Mouse (Mus musculus) ES-E14 (cell line): Measurements from ENCODE around the gene Rab36. TPM values are rescaled to one million over a fixed set of nuclear protein-coding genes. Genes with fewer than 3 reads are reported as not detected.

Source experiments
- DNase-seq: peaks from one replicate; pipeline ENCODE4 v3.0.0-alpha.2; 2013; ENCODE audit warnings: low read depth, low spot score
- H3K27ac ChIP-seq: 2 replicates; pipeline ENCODE4 v1.5.1; 2012; ENCODE audit warnings: low read depth, mild to moderate bottlenecking, low read length, moderate library complexity, mixed read lengths; ENCODE audit not compliant: poor library complexity, insufficient read depth, severe bottlenecking
- H3K36me3 ChIP-seq: 2 replicates; pipeline ENCODE4 v1.6.1; 2012; ENCODE audit warnings: mild to moderate bottlenecking, low read length, moderate library complexity, mixed read lengths; ENCODE audit not compliant: control insufficient read depth, poor library complexity, insufficient read depth, severe bottlenecking
- H3K4me1 ChIP-seq, 2 experiments: fragments of 150-350 bp in 1 of 2; sonication (generic) in 1 of 2; 2 replicates each; pipeline ENCODE4 v1.6.1; 2012; ENCODE audit warnings: low read length in 2 of 2, mild to moderate bottlenecking in 1 of 2, mixed read lengths in 1 of 2; ENCODE audit not compliant: control insufficient read depth in 2 of 2, insufficient read depth in 2 of 2, poor library complexity in 1 of 2
- H3K4me3 ChIP-seq, 2 experiments: fragments of 150-350 bp in 1 of 2; sonication (generic) in 1 of 2; 2 replicates each; pipeline ENCODE4 v1.5.1; 2012; ENCODE audit warnings: low read length in 2 of 2, low read depth in 1 of 2, mild to moderate bottlenecking in 1 of 2, mixed read lengths in 1 of 2; ENCODE audit not compliant: insufficient read depth in 1 of 2, poor library complexity in 1 of 2, severe bottlenecking in 1 of 2
- H3K9ac ChIP-seq: 2 replicates; pipeline ENCODE4 v1.6.1; 2012; ENCODE audit warnings: low read depth, mild to moderate bottlenecking, low read length, mixed read lengths; ENCODE audit not compliant: poor library complexity, insufficient read depth, severe bottlenecking
- H3K9me3 ChIP-seq: fragments of 150-350 bp; sonication (generic); 2 replicates; pipeline ENCODE4 v1.6.1; 2012; ENCODE audit warnings: low read depth, mild to moderate bottlenecking, low read length; ENCODE audit not compliant: control insufficient read depth, insufficient read depth
- CHD2 ChIP-seq: IDR thresholded peaks from 2 replicates; pipeline ENCODE4 v1.6.1; 2014; ENCODE audit warnings: mild to moderate bottlenecking, low read depth, low read length, inconsistent platforms
- HCFC1 ChIP-seq: IDR thresholded peaks from 2 replicates; pipeline ENCODE4 v1.6.1; 2012; ENCODE audit warnings: low read length, inconsistent platforms, borderline replicate concordance; ENCODE audit not compliant: insufficient read depth
- MAFK ChIP-seq: IDR thresholded peaks from 2 replicates; pipeline ENCODE4 v1.6.1; 2014; ENCODE audit warnings: mild to moderate bottlenecking, low read depth, low read length, inconsistent platforms; ENCODE audit not compliant: insufficient read depth
- ZC3H11A ChIP-seq: IDR thresholded peaks from 2 replicates; pipeline ENCODE4 v1.6.1; 2012; ENCODE audit warnings: low read depth, mild to moderate bottlenecking, inconsistent platforms, low read length, borderline replicate concordance
- ZNF384 ChIP-seq: IDR thresholded peaks from 2 replicates; pipeline ENCODE4 v1.6.1; 2012; ENCODE audit warnings: low read depth, low read length, inconsistent platforms
- in situ Hi-C, 2 experiments: fragments of 600-800 bp; cut with MboI; formaldehyde crosslinking; loops; one replicate each; pipeline ENCODE4 v1.15.1; 2025; ENCODE audit warnings: low sequenced_read_pairs in 2 of 2, inconsistent platforms in 1 of 2; ENCODE audit not compliant: unreplicated experiment in 2 of 2
- total RNA-seq: library from RNA; depleted of rRNA; stranded (reverse); fragments of 300-350 nt; gene quantifications from 2 replicates; pipeline ENCODE4 v1.2.3, GENCODE M21; 2012

The Rab36 gene
- total RNA-seq, 1 experiment = 0.98 TPM

DNA sequence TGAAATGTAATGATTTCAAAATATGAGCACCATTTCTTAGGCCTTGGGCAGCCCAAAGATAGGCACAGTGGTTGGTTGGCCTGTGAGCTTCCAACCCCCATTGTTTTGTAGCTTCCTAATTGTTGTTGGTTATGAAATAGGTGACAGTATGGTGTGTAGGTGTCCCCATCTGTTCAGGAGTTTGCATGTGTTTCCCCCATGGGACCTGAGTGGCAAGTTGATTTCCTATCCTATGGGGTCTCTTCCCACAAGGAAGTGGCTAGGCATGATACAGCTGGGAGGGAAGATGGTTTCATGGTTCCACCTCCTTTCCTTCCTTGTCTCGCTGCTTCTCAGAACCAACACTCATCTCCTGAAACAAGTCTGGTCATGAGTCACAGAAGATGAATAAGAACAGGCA is 48.5 kb downstream of the Rab36 start:
- in situ Hi-C loops = no loop called here
- TF ChIP-seq ZNF384 (no peak), ZC3H11A (no peak), HCFC1 (no peak), CHD2 (no peak)
- H3K4me1 ChIP-seq = no peaks in the 10 kb centered on the region

DNA sequence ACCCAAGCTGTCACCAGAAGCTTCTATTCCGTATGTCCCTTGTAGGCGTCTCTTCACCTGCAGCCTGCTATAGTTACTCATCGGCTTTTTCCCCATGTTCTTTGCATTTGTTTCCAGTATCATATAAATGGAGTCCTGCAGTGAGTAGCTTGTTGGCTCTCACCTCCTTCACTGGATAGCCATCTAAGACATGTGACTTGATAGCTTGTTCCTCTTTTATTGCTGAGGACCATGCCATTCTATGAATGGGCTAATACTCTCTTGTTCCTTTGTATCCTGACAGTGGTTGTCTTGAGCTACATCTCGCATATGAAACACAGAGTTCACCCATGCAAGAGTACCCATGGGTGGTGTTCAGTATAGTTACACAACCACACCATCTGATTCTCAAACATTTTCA is 51.6 kb downstream of the Rab36 start:
- no peaks in the 10 kb centered on the region for H3K9me3 ChIP-seq
- no peak overlapping the region for H3K9ac ChIP-seq
- H3K27ac ChIP-seq = no peak overlapping the region
- in situ Hi-C loops = no loop called here
- no peak overlapping the region for H3K4me3 ChIP-seq
- TF ChIP-seq MAFK (no peak), HCFC1 (no peak), ZC3H11A (no peak), ZNF384 (no peak), CHD2 (no peak)
- H3K4me1 ChIP-seq = peaks cover 0 to 3% of the 10 kb centered on the region in 2 experiments; a peak in 2 of 4 replicates
- no peak for DNase-seq
- no peaks in the 10 kb centered on the region for H3K36me3 ChIP-seq

More for the DNA sequence above, 48.5 kb downstream of the Rab36 start:
- H3K9ac ChIP-seq = no peak overlapping the region
- H3K9me3 ChIP-seq = no peaks in the 10 kb centered on the region
- no peak for DNase-seq
- H3K36me3 ChIP-seq = no peaks in the 10 kb centered on the region
- no peak overlapping the region for H3K4me3 ChIP-seq
- H3K27ac ChIP-seq = no peak overlapping the region

DNA sequence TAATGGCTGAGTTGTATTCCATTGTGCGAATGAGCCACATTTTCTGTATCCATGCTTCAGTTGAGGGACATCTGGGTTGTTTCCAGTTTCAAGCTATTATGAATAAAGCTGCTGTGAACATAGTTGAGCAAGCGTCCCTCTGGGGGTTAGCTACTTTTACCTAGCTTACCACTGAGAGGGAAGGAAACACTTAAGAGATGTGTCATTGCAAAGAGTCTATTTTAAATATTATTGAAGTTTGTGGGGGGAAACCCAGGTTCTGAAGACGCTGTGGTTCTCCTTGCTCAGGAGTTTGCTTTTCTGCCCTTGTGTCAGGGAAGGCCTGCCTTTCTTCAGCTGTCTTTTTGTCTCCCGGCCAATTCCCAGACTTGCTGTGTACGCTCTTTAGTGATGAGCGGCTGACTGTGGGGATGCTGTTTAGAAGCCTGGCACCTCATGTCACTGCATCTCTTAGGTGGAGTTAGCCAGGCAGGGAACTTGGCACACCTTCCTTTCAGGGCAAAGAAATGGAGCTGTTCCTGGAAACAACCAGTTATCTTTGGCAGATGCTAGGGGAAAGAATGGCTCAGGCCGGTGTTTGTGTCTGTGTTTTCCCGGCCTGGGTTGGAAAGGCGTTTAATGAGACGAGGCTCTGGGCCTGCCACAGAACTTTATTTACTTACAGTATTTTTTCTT is 54.8 kb downstream of the Rab36 start:
- H3K4me1 ChIP-seq = peaks cover 0 to 4% of the 10 kb centered on the region in 2 experiments; a peak in 2 of 4 replicates
- H3K9ac ChIP-seq = no peak overlapping the region
- TF ChIP-seq MAFK (no peak), HCFC1 (no peak), ZC3H11A (no peak), CHD2 (no peak), ZNF384 (no peak)
- H3K27ac ChIP-seq = no peak overlapping the region
- no peaks in the 10 kb centered on the region for H3K36me3 ChIP-seq
- no peak for DNase-seq
- in situ Hi-C loops = no loop called here
- H3K4me3 ChIP-seq = no peak overlapping the region
- no peaks in the 10 kb centered on the region for H3K9me3 ChIP-seq

DNA sequence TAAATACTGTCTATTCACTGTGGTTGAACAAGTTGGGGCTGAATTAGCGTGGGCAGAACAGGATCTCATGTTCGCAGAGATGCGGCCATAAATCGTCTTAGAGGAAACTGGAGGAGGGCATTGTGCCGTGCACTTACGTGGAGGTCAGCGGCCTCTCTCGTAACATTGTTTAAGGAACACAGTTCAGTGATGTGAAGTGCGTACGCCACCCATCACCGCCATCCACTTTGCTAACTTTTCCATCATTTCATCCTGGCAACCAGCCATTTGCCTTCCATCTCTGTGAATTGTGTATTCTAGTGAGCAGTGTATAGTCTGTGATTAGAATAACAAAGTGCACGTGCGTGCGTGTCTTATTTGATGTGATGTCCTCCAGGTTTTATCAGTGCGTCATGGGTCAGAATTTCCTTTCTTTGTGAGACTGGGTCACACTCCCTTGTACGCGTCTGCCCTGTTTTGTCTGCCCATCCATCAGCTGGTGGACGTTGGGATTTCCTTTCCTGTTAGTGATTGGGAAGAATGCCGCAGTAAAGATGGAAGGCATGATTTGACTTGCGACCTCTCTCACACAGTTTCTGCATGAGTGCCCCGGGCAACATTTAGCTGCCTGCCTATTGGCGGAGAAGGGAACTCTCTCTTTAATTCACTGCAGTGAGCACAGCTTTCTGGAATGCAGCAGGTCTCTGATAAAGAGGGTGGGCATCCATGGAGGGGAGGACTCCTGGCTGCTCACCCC is 56.6 kb downstream of the Rab36 start:
- peaks cover 0 to 4% of the 10 kb centered on the region in 2 experiments; a peak in 2 of 4 replicates for H3K4me1 ChIP-seq

More for the DNA sequence above, 56.6 kb downstream of the Rab36 start:
- TF ChIP-seq CHD2 = no peak
- no peak for TF ChIP-seq MAFK
- no peak for TF ChIP-seq ZC3H11A
- no peak for TF ChIP-seq HCFC1
- no peaks in the 10 kb centered on the region for H3K9me3 ChIP-seq
- no peaks in the 10 kb centered on the region for H3K36me3 ChIP-seq
- no peak overlapping the region for H3K27ac ChIP-seq
- DNase-seq = no peak
- no peak overlapping the region for H3K9ac ChIP-seq
- in situ Hi-C loops = no loop called here
- H3K4me3 ChIP-seq = no peak overlapping the region
